8 mouse cellular contexts compared by ENCODE assay signal in genomic region chr11:117935616-117936015, GRCm38 (mm10). TPM values are rescaled to one million over a fixed set of nuclear protein-coding genes. Genes with fewer than 3 reads are reported as not detected.
A peak's percentile ranks its signal among the peaks of the same experiment; 100 is the strongest.
DNase-seq lines count a peak whose midpoint lies in the region; ATAC-seq and TF ChIP-seq lines count a peak whose summit lies in the region.
"Had no signal": no experiment of that assay in that cellular context is flagged by ENCODE, and none has a peak within 500 bp of the region (broad histone marks: within the 10 kb centered on the region; RNA-seq: fewer than 3 reads in every experiment).

No protein-coding gene starts in this region.

- no peak for ATAC-seq in embryonic facial prominence, embryonic 15.5 days (ENCODE audit: insufficient number of reproducible peaks, low FRiP score, low TSS enrichment, low read depth)
- no peak for ATAC-seq in lung, embryonic 14.5 days (ENCODE audit: insufficient read depth)

- no peaks in the 10 kb centered on the region for H3K36me3 ChIP-seq in ES-E14 (ENCODE audit: control insufficient read depth, insufficient read depth, low read length, poor library complexity, severe bottlenecking)
- no peaks in the 10 kb centered on the region for H3K36me3 ChIP-seq in embryonic facial prominence, embryonic 15.5 days
- H3K36me3 ChIP-seq in lung, embryonic 14.5 days (ENCODE audit: insufficient read depth), result no peaks in the 10 kb centered on the region

- in situ Hi-C loops in ES-E14 (cut with MboI; ENCODE audit: low sequenced_read_pairs in 2 of 2, unreplicated experiment in 2 of 2), result no loop called here

- WGBS in embryonic facial prominence, embryonic 15.5 days, result 47% methylated on average over 9 of the region's 9 CpGs
- 55% methylated on average over 9 of the region's 9 CpGs for WGBS in lung, embryonic 14.5 days

- no peak for TF ChIP-seq CTCF in lung, embryonic 14.5 days (IDR thresholded peaks at IDR 0.05; ENCODE audit: low read depth)

- 0 out of 2 replicates have a peak overlapping the region, but pooled peaks have one; percentile 10 for H3K4me2 ChIP-seq in embryonic facial prominence, embryonic 15.5 days (replicated peaks)
- no peak overlapping the region for H3K4me2 ChIP-seq in lung, embryonic 14.5 days

- H3K27me3 ChIP-seq in embryonic facial prominence, embryonic 15.5 days, result no peaks in the 10 kb centered on the region
- H3K27me3 ChIP-seq in lung, embryonic 14.5 days (ENCODE audit: insufficient read depth, low read length), result 0 out of 2 replicates have a peak, but pooled peaks cover 9% of the 10 kb centered on the region

- no peak overlapping the region for H3K4me3 ChIP-seq in ES-E14 (ENCODE audit: insufficient read depth in 1 of 2, low read depth in 1 of 2, low read length in 2 of 2, poor library complexity in 1 of 2, severe bottlenecking in 1 of 2)
- H3K4me3 ChIP-seq in embryonic facial prominence, embryonic 15.5 days (replicated peaks), result no peak overlapping the region
- no peak overlapping the region for H3K4me3 ChIP-seq in lung, embryonic 14.5 days (ENCODE audit: low read depth, low read length)

- peaks cover 23 to 41% of the 10 kb centered on the region in 2 experiments for H3K4me1 ChIP-seq in ES-E14 (ENCODE audit: control insufficient read depth in 2 of 2, insufficient read depth in 2 of 2, low read length in 2 of 2, poor library complexity in 1 of 2)
- peaks cover 83% of the 10 kb centered on the region for H3K4me1 ChIP-seq in embryonic facial prominence, embryonic 15.5 days
- peaks cover 39% of the 10 kb centered on the region for H3K4me1 ChIP-seq in lung, embryonic 14.5 days (ENCODE audit: insufficient read depth)

- H3K9ac ChIP-seq in ES-E14 (ENCODE audit: insufficient read depth, low read depth, low read length, poor library complexity, severe bottlenecking), result peak overlapping the region; percentile 7; the same call in 1 of the 2 replicates
- H3K9ac ChIP-seq in embryonic facial prominence, embryonic 15.5 days, result no peak overlapping the region
- H3K9ac ChIP-seq in lung, embryonic 14.5 days, result no peak overlapping the region
- H3K9ac ChIP-seq: liver, embryonic 14.5 days had no signal

- no peak for DNase-seq in ES-E14 (ENCODE audit: low read depth, low spot score)
- DNase-seq in heart, postnatal 4 days, result peak; percentile 65
- DNase-seq in lung, embryonic 14.5 days, result peak; percentile 45
- DNase-seq in thymus, postnatal 0 days (ENCODE audit: low spot score), result no peak
- no peak for DNase-seq in Muller cell, postnatal 12 days (ENCODE audit: inconsistent ontology term)
- DNase-seq in ovary, adult 18-20 months (ENCODE audit: low spot score), result no peak

- peak overlapping the region; percentile 55 for H3K27ac ChIP-seq in ES-E14 (ENCODE audit: insufficient read depth, low read depth, low read length, poor library complexity, severe bottlenecking)
- H3K27ac ChIP-seq in embryonic facial prominence, embryonic 15.5 days (replicated peaks), result peak overlapping the region; percentile 67
- peak overlapping the region; percentile 33; the same call in 1 of the 2 replicates for H3K27ac ChIP-seq in lung, embryonic 14.5 days (ENCODE audit: low read depth)
- H3K27ac ChIP-seq: liver, embryonic 14.5 days had no signal

- H3K9me3 ChIP-seq in ES-E14 (ENCODE audit: control insufficient read depth, insufficient read depth, low read depth, low read length), result no peaks in the 10 kb centered on the region
- H3K9me3 ChIP-seq in embryonic facial prominence, embryonic 15.5 days (replicated peaks), result no peaks in the 10 kb centered on the region
- H3K9me3 ChIP-seq in lung, embryonic 14.5 days (ENCODE audit: low read depth, low read length), result no peaks in the 10 kb centered on the region

TF ChIP-seq in ES-E14, 5 proteins besides CTCF, POLR2A, EP300 and RAD21:
- no peak for TF ChIP-seq HCFC1 (IDR thresholded peaks at IDR 0.05; ENCODE audit: borderline replicate concordance, insufficient read depth, low read length)
- no peak for TF ChIP-seq ZC3H11A (IDR thresholded peaks at IDR 0.05; ENCODE audit: borderline replicate concordance, low read depth, low read length)
- no peak for TF ChIP-seq ZNF384 (IDR thresholded peaks at IDR 0.05; ENCODE audit: low read depth, low read length)
- TF ChIP-seq MAFK (IDR thresholded peaks at IDR 0.05; ENCODE audit: insufficient read depth, low read depth, low read length), result no peak
- TF ChIP-seq CHD2 (IDR thresholded peaks at IDR 0.05; ENCODE audit: low read depth, low read length), result no peak
TF ChIP-seq in ES-E14: peak in this region for 0.

RNA-seq across cellular contexts. Expression of gene Socs3, which starts 34.2 kb away (rescaled TPM):
- 69.8 and 78.6 TPM in 2 replicates for total RNA-seq in ES-E14 (2012; rRNA removed)
- 20.8 and 21.2 TPM in 2 replicates for polyA plus RNA-seq in embryonic facial prominence, embryonic 15.5 days (2015; fragmentation: Nextera tagmentation; extraction: Ambion mirVana)
- total RNA-seq in heart, postnatal 4 days (2021), result 1 to 10 TPM; 5.5 TPM
- 5.4 and 6.4 TPM in 2 replicates for polyA plus RNA-seq in lung, embryonic 14.5 days (2014; fragmentation: Nextera tagmentation; extraction: Ambion mirVana)
- polyA plus RNA-seq in thymus, postnatal 0 days (2015; fragmentation: Nextera tagmentation; extraction: Ambion mirVana), result 25.8 and 26.7 TPM in 2 replicates

RNA-seq across cellular contexts. Expression of gene Pgs1, which starts 50.5 kb away (rescaled TPM):
- total RNA-seq in ES-E14 (2012; rRNA removed), result 95.2 and 101 TPM in 2 replicates
- 39.9 and 41.2 TPM in 2 replicates for polyA plus RNA-seq in embryonic facial prominence, embryonic 15.5 days (2015; fragmentation: Nextera tagmentation; extraction: Ambion mirVana)
- total RNA-seq in heart, postnatal 4 days (2021), result 10 to 100 TPM; 25.0 to 26.2 TPM
- polyA plus RNA-seq in lung, embryonic 14.5 days (2014; fragmentation: Nextera tagmentation; extraction: Ambion mirVana), result 35.8 and 40.8 TPM in 2 replicates
- polyA plus RNA-seq in thymus, postnatal 0 days (2015; fragmentation: Nextera tagmentation; extraction: Ambion mirVana), result 54.8 and 55.6 TPM in 2 replicates

Comparison
In these comparisons a context has a peak if more than half of its experiments do, and no peak if none do; other contexts are left out.
1. DNase-seq: peak in heart, postnatal 4 days (single experiment) and lung, embryonic 14.5 days (single experiment); none in ES-E14 (single experiment), thymus, postnatal 0 days (single experiment), Muller cell, postnatal 12 days (single experiment) and ovary, adult 18-20 months (single experiment).
2. Peak in every context shown above with its lines, with median percentiles within 50 percentile points of each other: H3K27ac ChIP-seq.